Mouse (Mus musculus) cerebellum, adult 9-10 months (tissue): ENCODE data around the gene Swap70.
A peak's percentile ranks its signal among the peaks of the same experiment; 100 is the strongest.

Experiments
- DNase-seq: peaks from one replicate; pipeline ENCODE4 v3.0.0; 2022

Gene Swap70

DNA sequence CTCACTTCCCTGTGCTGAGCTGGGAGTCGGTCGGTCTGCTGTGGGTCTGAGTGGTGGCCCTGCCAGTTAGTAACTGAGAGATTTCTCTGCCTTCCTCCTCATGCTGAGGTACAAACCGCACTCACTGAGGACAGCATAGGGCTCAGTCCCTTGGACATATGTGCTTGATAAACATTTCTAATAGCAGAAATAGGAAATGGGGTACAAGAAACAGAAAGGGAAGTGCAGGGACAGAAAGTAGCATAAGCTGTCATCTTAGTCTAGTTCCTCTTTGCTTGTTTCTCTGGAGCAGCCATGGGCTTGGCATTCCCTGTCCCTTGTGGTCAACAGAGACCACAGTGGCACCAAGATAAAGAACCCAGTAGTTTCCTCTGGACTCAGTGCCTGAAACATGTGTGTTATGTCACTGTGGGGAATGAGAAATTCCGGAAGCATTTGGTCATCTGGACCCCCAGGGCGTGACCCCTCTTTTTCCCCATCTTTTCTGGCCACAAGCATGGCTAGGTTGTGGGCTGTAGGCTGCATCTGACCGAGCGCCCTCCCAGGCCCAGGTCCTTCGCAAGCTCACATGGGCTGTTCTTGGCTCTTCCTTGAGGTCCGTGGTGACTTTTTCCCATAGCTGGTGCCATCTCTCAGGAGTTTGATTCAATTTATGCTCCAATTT lies 92.0 kb downstream of the Swap70 start:
- DNase-seq, result no peak

DNA sequence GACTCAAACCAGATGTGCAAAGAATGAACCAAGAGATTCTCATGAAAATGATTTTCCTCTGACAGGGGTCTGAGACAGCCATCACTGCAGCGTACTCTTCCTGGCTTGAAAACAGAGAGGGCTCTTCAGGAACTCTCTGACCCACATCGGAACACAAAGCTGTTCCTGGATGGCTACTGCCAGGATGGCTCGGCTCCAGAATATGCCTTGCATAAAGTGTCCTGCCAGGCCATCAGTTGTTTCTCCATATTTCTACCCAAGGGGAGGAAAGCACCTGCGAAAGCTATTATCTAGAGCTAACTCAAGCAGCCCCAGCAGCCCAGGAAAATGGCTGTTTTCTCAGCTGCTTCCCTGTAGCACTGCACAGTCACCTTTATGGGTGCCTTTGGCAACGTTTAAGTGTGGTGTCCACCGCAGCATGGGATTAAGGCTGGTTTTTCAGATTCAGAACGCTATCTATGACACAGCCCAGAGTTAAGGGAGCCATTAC lies 92.9 kb downstream of the Swap70 start:
- peak; percentile 76 for DNase-seq

DNA sequence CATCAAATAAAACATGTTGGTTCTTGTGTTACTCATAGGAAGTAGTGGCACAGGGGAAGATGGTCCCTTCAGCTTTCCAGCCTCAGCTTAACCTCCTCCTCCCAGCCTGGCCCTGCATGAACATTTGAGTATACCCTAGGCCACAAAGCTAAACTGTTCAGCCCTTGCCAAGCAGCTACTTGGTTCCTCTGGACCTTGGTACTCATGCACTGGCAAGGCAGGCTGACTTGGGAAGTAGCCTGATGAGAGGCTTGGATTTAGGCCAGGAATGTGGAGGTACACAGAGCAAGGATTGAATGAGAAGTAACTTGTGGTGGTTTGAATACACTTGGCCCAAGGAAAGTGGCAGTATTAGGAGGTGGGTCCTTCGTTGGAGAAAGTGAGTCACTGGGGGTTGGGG lies 93.8 kb downstream of the Swap70 start:
- peak; percentile 18 for DNase-seq

DNA sequence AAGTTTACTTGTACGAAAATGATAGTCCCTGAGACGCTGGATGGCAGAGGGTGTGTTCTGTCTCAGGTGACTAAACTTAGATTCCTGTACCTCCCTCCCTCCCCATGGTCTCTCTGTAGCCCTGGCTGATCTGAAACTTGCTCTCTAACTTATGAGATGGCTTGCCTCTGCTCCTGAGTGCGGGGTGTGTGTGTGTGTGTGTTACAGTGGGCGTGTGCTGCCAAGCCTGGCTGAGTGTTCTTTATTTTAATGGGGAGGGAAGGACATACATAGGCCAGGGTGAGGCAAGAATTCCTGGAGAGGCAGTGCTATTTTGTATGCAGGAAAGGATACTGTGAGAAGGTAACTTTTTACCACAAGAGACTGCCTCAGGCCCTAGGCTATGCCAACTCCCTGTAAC lies 95.9 kb downstream of the Swap70 start:
- DNase-seq, result no peak

DNA sequence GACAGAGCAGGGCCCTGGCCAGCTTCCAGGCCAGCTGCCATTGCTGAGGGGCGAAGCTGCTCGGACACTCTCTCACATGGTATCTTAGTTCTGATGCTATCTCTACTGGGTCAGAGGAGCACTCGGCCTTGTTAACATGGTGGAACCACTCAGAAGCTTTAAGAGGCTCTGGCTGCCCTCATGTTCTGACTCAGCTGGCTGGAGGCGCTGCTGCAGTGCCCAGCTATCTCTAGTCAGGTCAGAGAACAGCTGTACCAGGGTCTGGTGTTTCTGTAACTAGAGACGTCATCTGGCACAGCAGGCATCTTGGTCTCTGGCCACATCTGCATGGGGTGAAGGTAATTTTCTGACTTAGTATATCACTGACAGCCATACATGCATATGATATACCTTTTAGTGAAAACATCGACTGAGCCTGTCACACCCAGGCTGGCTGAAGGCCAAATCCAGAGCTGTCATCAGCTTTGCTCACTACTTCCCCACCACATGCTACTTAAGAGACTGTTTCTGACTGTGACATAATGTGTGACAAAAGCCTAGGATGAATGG lies 97.5 kb downstream of the Swap70 start:
- DNase-seq, result no peak

DNA sequence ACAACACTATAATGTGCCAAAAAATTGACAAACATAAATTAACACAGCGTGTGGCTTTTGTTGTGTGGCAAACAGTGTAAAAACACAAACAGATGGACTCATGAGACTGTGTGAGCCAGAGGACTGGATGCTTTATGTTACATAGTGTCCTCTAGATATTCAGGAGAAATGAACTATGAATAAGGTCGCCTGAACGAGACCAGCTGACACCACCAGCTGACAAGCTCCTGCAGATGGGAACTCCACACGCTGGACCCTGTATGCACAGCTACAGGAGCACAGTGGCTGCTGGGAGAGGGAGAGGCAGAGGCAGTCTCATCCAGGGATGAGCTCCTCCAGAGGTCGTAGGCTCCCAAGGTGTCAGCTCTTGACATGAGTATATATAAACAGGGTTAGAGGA lies 99.6 kb downstream of the Swap70 start:
- DNase-seq, result no peak

DNA sequence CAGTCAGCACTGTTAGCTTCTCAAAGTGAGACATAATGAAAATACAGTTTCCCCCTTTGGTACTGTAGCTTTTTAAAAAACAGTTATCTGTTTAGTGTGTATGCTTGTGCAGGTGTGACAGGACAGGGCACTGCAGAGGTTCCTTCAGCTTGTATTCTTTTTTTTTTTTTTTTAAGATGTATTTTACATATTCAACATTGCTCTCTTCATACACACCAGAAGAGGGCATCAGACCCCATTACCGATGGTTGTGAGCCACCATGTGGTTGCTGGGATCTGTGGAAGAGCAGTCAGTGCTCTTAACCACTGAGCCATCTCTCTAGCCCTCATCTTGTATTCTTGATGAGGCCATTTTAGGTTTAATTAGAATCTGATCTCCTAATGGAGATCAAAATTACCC lies 103.3 kb downstream of the Swap70 start:
- no peak for DNase-seq

DNA sequence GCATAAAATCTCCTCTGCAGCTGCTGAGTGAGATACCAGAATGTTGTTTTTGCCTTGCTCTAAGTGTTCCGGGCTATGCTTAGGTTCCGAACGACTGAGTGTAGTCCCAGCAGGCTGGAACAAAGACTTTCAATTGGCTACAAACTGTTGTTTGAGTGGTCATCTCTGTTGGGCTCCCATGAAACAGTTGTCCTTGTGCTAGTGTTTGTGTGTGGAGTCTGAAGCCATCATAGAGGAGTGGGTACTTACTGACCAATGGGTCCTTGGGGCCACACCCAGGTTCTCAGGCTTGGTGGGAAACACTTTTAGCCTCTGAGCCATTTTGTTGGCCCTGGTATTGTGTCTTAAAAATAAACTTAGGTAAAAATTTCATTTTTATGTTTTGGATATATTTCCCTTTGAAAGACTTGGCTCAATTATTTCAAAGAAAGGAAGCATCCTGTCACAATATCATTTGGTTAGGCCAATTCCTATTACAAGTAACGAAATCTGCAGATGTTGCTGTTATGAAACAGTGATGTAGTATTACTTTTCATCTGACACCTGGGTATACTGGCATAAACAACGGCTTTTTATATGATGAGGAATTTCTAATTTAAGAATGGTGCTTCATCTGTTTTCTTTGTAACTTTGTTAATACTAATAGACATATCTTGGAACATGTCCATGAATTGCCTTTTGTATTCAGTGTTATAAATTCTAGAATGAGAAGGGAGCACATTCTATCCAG lies 104.0 kb downstream of the Swap70 start:
- no peak for DNase-seq
